Mouse (Mus musculus) cerebellum, adult 2 months (tissue): ENCODE measurements around the gene Pde10a.

Experiments
- CTCF ChIP-seq: fragments of 200-500 bp; IDR thresholded peaks from 2 replicates; pipeline ENCODE4 v1.5.1; 2011; ENCODE audit warnings: low read depth, mild to moderate bottlenecking, control low read depth, low read length, moderate library complexity, borderline replicate concordance; ENCODE audit not compliant: insufficient read depth
- POLR2A ChIP-seq: fragments of 200-500 bp; IDR thresholded peaks from 2 replicates; pipeline ENCODE4 v1.6.1; 2011; ENCODE audit warnings: low read length, control low read depth, borderline replicate concordance; ENCODE audit not compliant: insufficient read depth

- TF ChIP-seq CTCF (no peak), POLR2A (no peak)
Measured at GRCm38 (mm10) chr17:8847558-8847957, 322.4 kb downstream of the Pde10a start.
